Mouse (Mus musculus) urinary bladder, postnatal 25 days (tissue): ENCODE measurements around the gene Rreb1.

Source experiments
- DNase-seq: peaks from one replicate; pipeline ENCODE4 v3.0.0; 2022; ENCODE audit warnings: low spot score

Gene Rreb1

GRCm38 (mm10) chr13:37918336-37919261, 140.4 kb downstream of the Rreb1 start:
- DNase-seq = no peak

- no peak for DNase-seq
Measured at GRCm38 (mm10) chr13:37919711-37920277, 141.6 kb downstream of the Rreb1 start.

- no peak for DNase-seq
Measured at GRCm38 (mm10) chr13:37920727-37921126, 142.5 kb downstream of the Rreb1 start.

GRCm38 (mm10) chr13:37923091-37923490, 144.9 kb downstream of the Rreb1 start:
- DNase-seq = no peak

- no peak for DNase-seq
Measured at GRCm38 (mm10) chr13:37923643-37924460, 145.7 kb downstream of the Rreb1 start.

GRCm38 (mm10) chr13:37924461-37924948, 146.3 kb downstream of the Rreb1 start:
- DNase-seq = no peak

- DNase-seq = no peak
Measured at GRCm38 (mm10) chr13:37926394-37926793, 148.2 kb downstream of the Rreb1 start.

- no peak for DNase-seq
Measured at GRCm38 (mm10) chr13:37929532-37929931, 151.3 kb downstream of the Rreb1 start.

GRCm38 (mm10) chr13:37930091-37930490, 151.9 kb downstream of the Rreb1 start:
- DNase-seq = no peak

- DNase-seq = no peak
Measured at GRCm38 (mm10) chr13:37930621-37931020, 152.4 kb downstream of the Rreb1 start.

GRCm38 (mm10) chr13:37931210-37931922, 153.2 kb downstream of the Rreb1 start:
- DNase-seq = no peak

GRCm38 (mm10) chr13:37934075-37934474, 155.9 kb downstream of the Rreb1 start:
- DNase-seq = no peak

- DNase-seq = no peak
Measured at GRCm38 (mm10) chr13:37934920-37935319, 156.7 kb downstream of the Rreb1 start.

- DNase-seq = no peak
Measured at GRCm38 (mm10) chr13:37936351-37936750, 158.2 kb downstream of the Rreb1 start.

GRCm38 (mm10) chr13:37940167-37940566, 162.0 kb downstream of the Rreb1 start:
- no peak for DNase-seq

GRCm38 (mm10) chr13:37940649-37941048, 162.4 kb downstream of the Rreb1 start:
- DNase-seq = no peak

- no peak for DNase-seq
Measured at GRCm38 (mm10) chr13:37941138-37941645, 163.0 kb downstream of the Rreb1 start.

- DNase-seq = no peak
Measured at GRCm38 (mm10) chr13:37941950-37942886, 164.0 kb downstream of the Rreb1 start.

- DNase-seq = no peak
Measured at GRCm38 (mm10) chr13:37942887-37943331, 164.7 kb downstream of the Rreb1 start.

- DNase-seq = no peak
Measured at GRCm38 (mm10) chr13:37943466-37943865, 165.3 kb downstream of the Rreb1 start.
